Mouse (Mus musculus): ENCODE results near the gene Nyap1. TPM values are rescaled to one million over a fixed set of nuclear protein-coding genes. Genes with fewer than 3 reads are reported as not detected.
A peak's percentile ranks its signal among the peaks of the same experiment; 100 is the strongest.
"Not testable (repeated sequence)": the region's sequence is repeated elsewhere in the genome, so short reads cannot be mapped to it uniquely, and the experiment has no call there.

Gene Nyap1
- polyA plus RNA-seq, 1 experiment from 2014 or later, result 0.47 TPM

GRCm38 (mm10) chr5:137757887-137758286 is 16.5 kb upstream of the Nyap1 start:
- no peak overlapping the region for H3K4me3 ChIP-seq (ENCODE audit: low read depth, low read length)
- no peak for ATAC-seq (replicated peaks; ENCODE audit: insufficient number of reproducible peaks, low FRiP score, low TSS enrichment)
- no peaks in the 10 kb centered on the region for H3K27me3 ChIP-seq (ENCODE audit: control insufficient read depth, insufficient read depth, low read length)
- H3K4me2 ChIP-seq, result no peak overlapping the region
- peaks cover 29% of the 10 kb centered on the region for H3K36me3 ChIP-seq (ENCODE audit: control insufficient read depth, insufficient read depth, low read length)
- H3K9me3 ChIP-seq (replicated peaks; ENCODE audit: control insufficient read depth, low read length), result no peaks in the 10 kb centered on the region
- H3K9ac ChIP-seq (ENCODE audit: low read depth, low read length), result no peak overlapping the region
- H3K4me1 ChIP-seq (ENCODE audit: control insufficient read depth, insufficient read depth, low read length), result peaks cover 27% of the 10 kb centered on the region
- WGBS (ENCODE audit: insufficient replicate concordance), result 81% methylated on average over 6 of the region's 6 CpGs
- H3K27ac ChIP-seq (ENCODE audit: low read depth, low read length), result no peak overlapping the region

- H3K27me3 ChIP-seq (ENCODE audit: control insufficient read depth, insufficient read depth, low read length), result no peaks in the 10 kb centered on the region
- ATAC-seq (replicated peaks; ENCODE audit: insufficient number of reproducible peaks, low FRiP score, low TSS enrichment), result peak; percentile 44; the same call in 1 of the 2 replicates
These were observed 15.7 kb upstream of the Nyap1 start for GRCm38 (mm10) chr5:137756882-137757661.

GRCm38 (mm10) chr5:137756106-137756505 is 14.7 kb upstream of the Nyap1 start:
- Histone ChIP-seq H3K27ac (ENCODE audit: low read depth, low read length) (no peak overlapping the region), H3K36me3 (ENCODE audit: control insufficient read depth, insufficient read depth, low read length) (peaks cover 38% of the 10 kb centered on the region), H3K4me1 (ENCODE audit: control insufficient read depth, insufficient read depth, low read length) (peaks cover 42% of the 10 kb centered on the region), H3K9ac (ENCODE audit: low read depth, low read length) (no peak overlapping the region), H3K9me3 (replicated peaks; ENCODE audit: control insufficient read depth, low read length) (no peaks in the 10 kb centered on the region), H3K4me2 (no peak overlapping the region), H3K27me3 (ENCODE audit: control insufficient read depth, insufficient read depth, low read length) (no peaks in the 10 kb centered on the region), H3K4me3 (ENCODE audit: low read depth, low read length) (no peak overlapping the region)
- ATAC-seq (replicated peaks; ENCODE audit: insufficient number of reproducible peaks, low FRiP score, low TSS enrichment), result no peak
- 56% methylated on average over 3 of the region's 3 CpGs for WGBS (ENCODE audit: insufficient replicate concordance)

More at GRCm38 (mm10) chr5:137756882-137757661, 15.7 kb upstream of the Nyap1 start:
- Histone ChIP-seq H3K9me3 (replicated peaks; ENCODE audit: control insufficient read depth, low read length) (no peaks in the 10 kb centered on the region), H3K27ac (ENCODE audit: low read depth, low read length) (no peak overlapping the region), H3K36me3 (ENCODE audit: control insufficient read depth, insufficient read depth, low read length) (peaks cover 32% of the 10 kb centered on the region), H3K4me3 (ENCODE audit: low read depth, low read length) (no peak overlapping the region), H3K4me1 (ENCODE audit: control insufficient read depth, insufficient read depth, low read length) (peaks cover 34% of the 10 kb centered on the region), H3K4me2 (no peak overlapping the region), H3K9ac (ENCODE audit: low read depth, low read length) (no peak overlapping the region)
- whole genome bisulfite sequencing (ENCODE audit: insufficient replicate concordance), result 30% methylated on average over 10 of the region's 10 CpGs

- peaks cover 39% of the 10 kb centered on the region for H3K36me3 ChIP-seq (ENCODE audit: control insufficient read depth, insufficient read depth, low read length)
- no peak for ATAC-seq (replicated peaks; ENCODE audit: insufficient number of reproducible peaks, low FRiP score, low TSS enrichment)
- H3K4me3 ChIP-seq (ENCODE audit: low read depth, low read length), result no peak overlapping the region
- no peak overlapping the region for H3K4me2 ChIP-seq
- H3K27me3 ChIP-seq (ENCODE audit: control insufficient read depth, insufficient read depth, low read length), result no peaks in the 10 kb centered on the region
- H3K9me3 ChIP-seq (replicated peaks; ENCODE audit: control insufficient read depth, low read length), result no peaks in the 10 kb centered on the region
- H3K9ac ChIP-seq (ENCODE audit: low read depth, low read length), result no peak overlapping the region
- H3K27ac ChIP-seq (ENCODE audit: low read depth, low read length), result 0 out of 2 replicates have a peak overlapping the region, but pooled peaks have one; percentile 3
- H3K4me1 ChIP-seq (ENCODE audit: control insufficient read depth, insufficient read depth, low read length), result peaks cover 48% of the 10 kb centered on the region
- 81% methylated on average over 5 of the region's 5 CpGs for WGBS (ENCODE audit: insufficient replicate concordance)
These were observed 14.0 kb upstream of the Nyap1 start for GRCm38 (mm10) chr5:137755425-137755824.

GRCm38 (mm10) chr5:137753111-137753832 is 11.9 kb upstream of the Nyap1 start:
- peak overlapping the region; percentile 27 for H3K4me2 ChIP-seq

GRCm38 (mm10) chr5:137751988-137752387 is 10.6 kb upstream of the Nyap1 start:
- Histone ChIP-seq H3K4me2 (no peak overlapping the region), H3K36me3 (ENCODE audit: control insufficient read depth, insufficient read depth, low read length) (peaks cover 22% of the 10 kb centered on the region), H3K27me3 (ENCODE audit: control insufficient read depth, insufficient read depth, low read length) (no peaks in the 10 kb centered on the region), H3K9me3 (replicated peaks; ENCODE audit: control insufficient read depth, low read length) (no peaks in the 10 kb centered on the region), H3K4me3 (ENCODE audit: low read depth, low read length) (no peak overlapping the region), H3K4me1 (ENCODE audit: control insufficient read depth, insufficient read depth, low read length) (peaks cover 60% of the 10 kb centered on the region), H3K27ac (ENCODE audit: low read depth, low read length) (no peak overlapping the region), H3K9ac (ENCODE audit: low read depth, low read length) (no peak overlapping the region)
- ATAC-seq (replicated peaks; ENCODE audit: insufficient number of reproducible peaks, low FRiP score, low TSS enrichment), result no peak
- 88% methylated on average over 6 of the region's 6 CpGs for WGBS (ENCODE audit: insufficient replicate concordance)

More at GRCm38 (mm10) chr5:137753111-137753832, 11.9 kb upstream of the Nyap1 start:
- no peak overlapping the region for H3K9ac ChIP-seq (ENCODE audit: low read depth, low read length)
- H3K4me3 ChIP-seq (ENCODE audit: low read depth, low read length), result 0 out of 2 replicates have a peak overlapping the region, but pooled peaks have one; percentile 2
- H3K27ac ChIP-seq (ENCODE audit: low read depth, low read length), result no peak overlapping the region
- H3K27me3 ChIP-seq (ENCODE audit: control insufficient read depth, insufficient read depth, low read length), result no peaks in the 10 kb centered on the region
- WGBS (ENCODE audit: insufficient replicate concordance), result 61% methylated on average over 13 of the region's 13 CpGs
- no peaks in the 10 kb centered on the region for H3K9me3 ChIP-seq (replicated peaks; ENCODE audit: control insufficient read depth, low read length)
- peaks cover 57% of the 10 kb centered on the region for H3K4me1 ChIP-seq (ENCODE audit: control insufficient read depth, insufficient read depth, low read length)
- peaks cover 27% of the 10 kb centered on the region for H3K36me3 ChIP-seq (ENCODE audit: control insufficient read depth, insufficient read depth, low read length)
- ATAC-seq (replicated peaks; ENCODE audit: insufficient number of reproducible peaks, low FRiP score, low TSS enrichment), result no peak

GRCm38 (mm10) chr5:137751221-137751887 is 9.9 kb upstream of the Nyap1 start:
- Histone ChIP-seq H3K36me3 (ENCODE audit: control insufficient read depth, insufficient read depth, low read length) (peaks cover 22% of the 10 kb centered on the region), H3K9me3 (replicated peaks; ENCODE audit: control insufficient read depth, low read length) (no peaks in the 10 kb centered on the region), H3K27me3 (ENCODE audit: control insufficient read depth, insufficient read depth, low read length) (no peaks in the 10 kb centered on the region), H3K4me3 (ENCODE audit: low read depth, low read length) (no peak overlapping the region), H3K4me2 (no peak overlapping the region), H3K4me1 (ENCODE audit: control insufficient read depth, insufficient read depth, low read length) (peaks cover 55% of the 10 kb centered on the region), H3K9ac (ENCODE audit: low read depth, low read length) (0 out of 2 replicates have a peak overlapping the region, but pooled peaks have one; percentile 24), H3K27ac (ENCODE audit: low read depth, low read length) (peak overlapping the region; percentile 79)
- WGBS (ENCODE audit: insufficient replicate concordance), result 81% methylated on average over 13 of the region's 13 CpGs
- ATAC-seq (replicated peaks; ENCODE audit: insufficient number of reproducible peaks, low FRiP score, low TSS enrichment), result no peak

GRCm38 (mm10) chr5:137750212-137750611 is 8.8 kb upstream of the Nyap1 start:
- ATAC-seq (replicated peaks; ENCODE audit: insufficient number of reproducible peaks, low FRiP score, low TSS enrichment); H3K9me3 ChIP-seq (replicated peaks; ENCODE audit: control insufficient read depth, low read length); H3K4me3 ChIP-seq (ENCODE audit: low read depth, low read length); H3K9ac ChIP-seq (ENCODE audit: low read depth, low read length); H3K27ac ChIP-seq (ENCODE audit: low read depth, low read length); H3K27me3 ChIP-seq (ENCODE audit: control insufficient read depth, insufficient read depth, low read length); H3K4me2 ChIP-seq: not testable (repeated sequence)
- Histone ChIP-seq H3K4me1 (ENCODE audit: control insufficient read depth, insufficient read depth, low read length) (peaks cover 47% of the 10 kb centered on the region), H3K36me3 (ENCODE audit: control insufficient read depth, insufficient read depth, low read length) (peaks cover 13% of the 10 kb centered on the region)
- WGBS (ENCODE audit: insufficient replicate concordance), result 92% methylated on average over 6 of the region's 8 CpGs

All from heart, embryonic 11.5 days (tissue).